Mouse (Mus musculus): ENCODE data around the gene Fgf18. TPM values are rescaled to one million over a fixed set of nuclear protein-coding genes. Genes with fewer than 3 reads are reported as not detected.

Fgf18 gene
- total RNA-seq, 2 experiments from 2014 or later = 19.9 to 21.2 TPM

- DNase-seq (ENCODE audit: low spot score in 2 of 2) = no peak
These were observed 4.1 kb upstream of the Fgf18 start for GRCm38 (mm10) chr11:33151128-33151779.

GRCm38 (mm10) chr11:33150364-33150763 is 3.2 kb upstream of the Fgf18 start:
- no peak for DNase-seq (ENCODE audit: low spot score in 2 of 2)

GRCm38 (mm10) chr11:33149453-33149852 is 2.3 kb upstream of the Fgf18 start:
- no peak for DNase-seq (ENCODE audit: low spot score in 2 of 2)

GRCm38 (mm10) chr11:33149088-33149436 is 1.9 kb upstream of the Fgf18 start:
- DNase-seq (ENCODE audit: low spot score in 2 of 2) = no peak

- DNase-seq (ENCODE audit: low spot score in 2 of 2) = peak; percentile 52 to 77
These were observed 1.3 kb upstream of the Fgf18 start for GRCm38 (mm10) chr11:33148338-33149087.

- DNase-seq (ENCODE audit: low spot score in 2 of 2) = peak; percentile 60 to 68
These were observed 555 bp upstream of the Fgf18 start for GRCm38 (mm10) chr11:33147572-33148337.

GRCm38 (mm10) chr11:33146651-33147131 is 509 bp downstream of the Fgf18 start:
- peak in 1 of 2 experiments; percentile 52 for DNase-seq (ENCODE audit: low spot score in 2 of 2)

GRCm38 (mm10) chr11:33146143-33146497 is 1.1 kb downstream of the Fgf18 start:
- DNase-seq (ENCODE audit: low spot score in 2 of 2) = peak; percentile 75 to 91

GRCm38 (mm10) chr11:33145201-33146142 is 1.7 kb downstream of the Fgf18 start:
- no peak for DNase-seq (ENCODE audit: low spot score in 2 of 2)

GRCm38 (mm10) chr11:33143906-33144305 is 3.3 kb downstream of the Fgf18 start:
- peak in 1 of 2 experiments; percentile 11 for DNase-seq (ENCODE audit: low spot score in 2 of 2)

GRCm38 (mm10) chr11:33142801-33143200 is 4.4 kb downstream of the Fgf18 start:
- no peak for DNase-seq (ENCODE audit: low spot score in 2 of 2)

GRCm38 (mm10) chr11:33140111-33140460 is 7.1 kb downstream of the Fgf18 start:
- peak in 1 of 2 experiments; percentile 4 for DNase-seq (ENCODE audit: low spot score in 2 of 2)

- DNase-seq (ENCODE audit: low spot score in 2 of 2) = peak in 1 of 2 experiments; percentile 4
These were observed 7.6 kb downstream of the Fgf18 start for GRCm38 (mm10) chr11:33139458-33140110.

GRCm38 (mm10) chr11:33138686-33139085 is 8.5 kb downstream of the Fgf18 start:
- DNase-seq (ENCODE audit: low spot score in 2 of 2) = no peak

GRCm38 (mm10) chr11:33134391-33134986 is 12.7 kb downstream of the Fgf18 start:
- DNase-seq (ENCODE audit: low spot score in 2 of 2) = no peak

- DNase-seq (ENCODE audit: low spot score in 2 of 2) = no peak
These were observed 14.4 kb downstream of the Fgf18 start for GRCm38 (mm10) chr11:33132619-33133338.

- DNase-seq (ENCODE audit: low spot score in 2 of 2) = peak in 1 of 2 experiments; percentile 36
These were observed 20.1 kb downstream of the Fgf18 start for GRCm38 (mm10) chr11:33127058-33127457.

GRCm38 (mm10) chr11:33122575-33123268 is 24.5 kb downstream of the Fgf18 start:
- peak in 1 of 2 experiments; percentile 23 for DNase-seq (ENCODE audit: low spot score in 2 of 2)
